Mouse (Mus musculus): ENCODE data around the gene Tent5c. TPM values are rescaled to one million over a fixed set of nuclear protein-coding genes. Genes with fewer than 3 reads are reported as not detected.
A peak's percentile ranks its signal among the peaks of the same experiment; 100 is the strongest.

Gene Tent5c
- polyA plus RNA-seq, 2 experiments = 44.1 to 73.8 TPM

DNA sequence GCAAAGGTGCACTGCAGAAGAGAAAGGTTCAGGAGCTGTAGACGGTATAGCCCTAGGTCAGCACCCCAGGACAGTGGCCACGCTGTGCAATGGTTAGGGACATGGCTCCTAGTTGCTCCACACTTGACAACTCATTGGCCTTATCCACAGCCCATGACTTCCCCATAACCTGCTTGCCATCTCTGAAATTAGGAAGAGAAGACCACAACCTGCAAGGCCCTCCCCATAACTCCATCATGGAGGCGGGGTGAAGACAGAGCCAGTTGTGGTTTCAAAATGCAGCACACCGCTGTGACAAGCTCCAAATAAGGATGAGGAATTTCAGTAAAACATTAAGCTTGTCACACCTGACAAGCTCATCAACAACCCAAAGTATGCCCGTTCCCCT lies 26.6 kb upstream of the Tent5c start:
- 59% methylated on average over 5 of the region's 5 CpGs for WGBS (ENCODE audit: insufficient replicate concordance)
- Histone ChIP-seq H3K27ac (no peak overlapping the region), H3K36me3 (replicated peaks; ENCODE audit: control insufficient read depth, insufficient read depth, low read depth) (no peaks in the 10 kb centered on the region), H3K9ac (replicated peaks) (no peak overlapping the region), H3K4me1 (replicated peaks; ENCODE audit: control insufficient read depth in 2 of 2, insufficient read depth in 2 of 2, low read length in 1 of 2) (no peaks in the 10 kb centered on the region), H3K4me2 (ENCODE audit: low read depth) (no peak overlapping the region), H3K27me3 (ENCODE audit: control insufficient read depth, insufficient read depth, low read length) (no peaks in the 10 kb centered on the region), H3K9me3 (ENCODE audit: control insufficient read depth, low read length) (no peaks in the 10 kb centered on the region), H3K4me3 (ENCODE audit: insufficient read depth in 1 of 2, low read depth in 2 of 2, low read length in 2 of 2) (no peak overlapping the region)
- DNase-seq (ENCODE audit: low read depth in 3 of 3, low spot score in 3 of 3) (no peak), ATAC-seq (ENCODE audit: insufficient read depth) (no peak)
- TF ChIP-seq CTCF (IDR thresholded peaks at IDR 0.05; ENCODE audit: low read depth) (no peak), EP300 (IDR thresholded peaks at IDR 0.05; ENCODE audit: low read depth) (no peak)

DNA sequence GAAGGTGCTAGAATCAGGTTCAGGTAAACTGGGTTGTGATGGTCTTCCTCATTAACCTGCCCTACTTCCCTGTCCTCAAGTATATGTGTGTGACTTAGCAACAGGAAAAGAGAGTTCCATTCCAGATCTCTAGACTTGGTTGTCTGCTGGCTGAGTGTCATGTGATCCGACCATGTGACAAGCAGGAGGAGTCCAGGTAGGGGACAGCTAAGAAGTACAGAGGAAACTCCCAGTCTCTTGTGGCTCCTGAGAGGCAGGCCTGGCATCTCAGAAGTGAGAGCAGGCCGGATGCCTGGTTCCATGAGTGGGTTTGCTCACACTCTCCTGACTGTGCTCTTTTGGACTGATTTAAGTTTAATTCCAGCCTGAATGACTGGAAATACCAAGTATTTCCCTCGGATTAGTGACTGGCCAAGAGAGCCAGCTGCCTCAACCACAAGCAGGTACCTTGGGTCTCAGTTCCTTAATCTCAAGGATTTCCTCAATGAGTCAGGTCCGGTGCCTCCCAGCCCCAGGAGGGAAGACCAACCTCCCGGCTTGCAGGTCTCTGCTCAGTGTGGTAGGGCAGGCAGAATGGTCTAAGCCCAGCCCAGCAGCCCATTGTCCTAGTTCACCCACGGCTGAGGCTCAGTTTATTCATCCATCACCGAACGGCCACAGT lies 26.1 kb upstream of the Tent5c start:
- no peaks in the 10 kb centered on the region for H3K9me3 ChIP-seq (ENCODE audit: control insufficient read depth, low read length)
- DNase-seq (ENCODE audit: low read depth in 3 of 3, low spot score in 3 of 3) (no peak), ATAC-seq (ENCODE audit: insufficient read depth) (no peak)
- H3K36me3 ChIP-seq (replicated peaks; ENCODE audit: control insufficient read depth, insufficient read depth, low read depth) = no peaks in the 10 kb centered on the region
- no peak overlapping the region for H3K4me3 ChIP-seq (ENCODE audit: insufficient read depth in 1 of 2, low read depth in 2 of 2, low read length in 2 of 2)
- no peak overlapping the region for H3K9ac ChIP-seq (replicated peaks)
- no peaks in the 10 kb centered on the region for H3K27me3 ChIP-seq (ENCODE audit: control insufficient read depth, insufficient read depth, low read length)
- 50% methylated on average over 8 of the region's 8 CpGs for WGBS (ENCODE audit: insufficient replicate concordance)
- no peak overlapping the region for H3K27ac ChIP-seq
- no peak for TF ChIP-seq EP300 (IDR thresholded peaks at IDR 0.05; ENCODE audit: low read depth)
- TF ChIP-seq CTCF (IDR thresholded peaks at IDR 0.05; ENCODE audit: low read depth) = no peak
- H3K4me2 ChIP-seq (ENCODE audit: low read depth) = no peak overlapping the region
- H3K4me1 ChIP-seq (replicated peaks; ENCODE audit: control insufficient read depth in 2 of 2, insufficient read depth in 2 of 2, low read length in 1 of 2) = no peaks in the 10 kb centered on the region

DNA sequence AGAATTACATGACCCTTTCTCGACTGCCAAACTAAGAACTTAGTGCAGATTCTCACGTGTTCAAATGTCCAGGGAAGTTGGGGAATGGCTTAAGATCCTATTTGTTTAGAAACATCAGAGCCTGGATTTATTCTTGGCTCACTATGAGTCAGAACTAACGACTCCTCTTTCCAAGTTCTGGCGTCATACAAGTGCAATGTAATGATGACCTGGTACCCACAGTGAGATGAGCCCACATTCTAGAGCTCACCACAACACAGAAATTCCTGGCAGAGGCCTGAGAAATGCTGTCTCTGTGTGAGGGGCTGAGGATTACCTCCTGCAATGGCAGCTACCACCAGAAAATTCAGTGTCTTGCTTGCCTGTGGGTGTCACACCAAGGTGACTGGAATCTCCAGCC lies 18.1 kb upstream of the Tent5c start:
- TF ChIP-seq EP300 (IDR thresholded peaks at IDR 0.05; ENCODE audit: low read depth) = no peak
- TF ChIP-seq CTCF (IDR thresholded peaks at IDR 0.05; ENCODE audit: low read depth) = no peak
- WGBS (ENCODE audit: insufficient replicate concordance) = 66% methylated on average over 4 of the region's 4 CpGs
- Histone ChIP-seq H3K4me3 (ENCODE audit: insufficient read depth in 1 of 2, low read depth in 2 of 2, low read length in 2 of 2) (no peak overlapping the region), H3K4me2 (ENCODE audit: low read depth) (no peak overlapping the region), H3K27ac (no peak overlapping the region), H3K27me3 (ENCODE audit: control insufficient read depth, insufficient read depth, low read length) (no peaks in the 10 kb centered on the region), H3K9me3 (ENCODE audit: control insufficient read depth, low read length) (no peaks in the 10 kb centered on the region), H3K9ac (replicated peaks) (no peak overlapping the region), H3K4me1 (replicated peaks; ENCODE audit: control insufficient read depth in 2 of 2, insufficient read depth in 2 of 2, low read length in 1 of 2) (peaks cover 5% of the 10 kb centered on the region in 2 experiments; a peak in 2 of 4 replicates), H3K36me3 (replicated peaks; ENCODE audit: control insufficient read depth, insufficient read depth, low read depth) (no peaks in the 10 kb centered on the region)
- DNase-seq (ENCODE audit: low read depth in 3 of 3, low spot score in 3 of 3) (no peak), ATAC-seq (ENCODE audit: insufficient read depth) (no peak)

DNA sequence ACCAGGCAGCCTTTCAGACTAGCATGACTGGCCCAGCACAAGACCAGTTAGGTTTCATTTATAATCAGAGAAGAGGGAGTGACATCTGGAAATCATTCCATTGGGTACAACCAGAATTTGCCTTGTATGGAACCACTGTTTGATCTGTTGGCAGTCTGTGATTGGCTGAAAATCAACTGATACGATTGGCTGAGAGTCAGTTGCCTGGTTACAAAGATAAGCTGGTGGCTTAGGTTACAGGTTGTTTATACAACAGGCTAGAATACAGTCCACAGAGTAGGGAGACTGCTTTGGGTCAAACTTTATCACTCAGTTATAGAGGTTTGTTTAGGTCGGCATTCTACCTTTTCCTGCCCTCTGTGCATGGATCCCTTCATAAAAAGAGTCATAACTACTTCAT lies 17.6 kb upstream of the Tent5c start:
- Histone ChIP-seq H3K4me2 (ENCODE audit: low read depth) (no peak overlapping the region), H3K36me3 (replicated peaks; ENCODE audit: control insufficient read depth, insufficient read depth, low read depth) (no peaks in the 10 kb centered on the region), H3K27ac (no peak overlapping the region), H3K9ac (replicated peaks) (no peak overlapping the region), H3K4me3 (ENCODE audit: insufficient read depth in 1 of 2, low read depth in 2 of 2, low read length in 2 of 2) (no peak overlapping the region), H3K27me3 (ENCODE audit: control insufficient read depth, insufficient read depth, low read length) (no peaks in the 10 kb centered on the region), H3K4me1 (replicated peaks; ENCODE audit: control insufficient read depth in 2 of 2, insufficient read depth in 2 of 2, low read length in 1 of 2) (peaks cover 5% of the 10 kb centered on the region in 2 experiments; a peak in 2 of 4 replicates), H3K9me3 (ENCODE audit: control insufficient read depth, low read length) (no peaks in the 10 kb centered on the region)
- ATAC-seq (ENCODE audit: insufficient read depth) = peak; percentile 70
- TF ChIP-seq CTCF (IDR thresholded peaks at IDR 0.05; ENCODE audit: low read depth) = no peak
- TF ChIP-seq EP300 (IDR thresholded peaks at IDR 0.05; ENCODE audit: low read depth) = no peak
- DNase-seq (ENCODE audit: low read depth in 3 of 3, low spot score in 3 of 3) = peak in 2 of 3 experiments; percentile 24 to 59
- WGBS (ENCODE audit: insufficient replicate concordance) = 48% methylated on average over 2 of the region's 2 CpGs

DNA sequence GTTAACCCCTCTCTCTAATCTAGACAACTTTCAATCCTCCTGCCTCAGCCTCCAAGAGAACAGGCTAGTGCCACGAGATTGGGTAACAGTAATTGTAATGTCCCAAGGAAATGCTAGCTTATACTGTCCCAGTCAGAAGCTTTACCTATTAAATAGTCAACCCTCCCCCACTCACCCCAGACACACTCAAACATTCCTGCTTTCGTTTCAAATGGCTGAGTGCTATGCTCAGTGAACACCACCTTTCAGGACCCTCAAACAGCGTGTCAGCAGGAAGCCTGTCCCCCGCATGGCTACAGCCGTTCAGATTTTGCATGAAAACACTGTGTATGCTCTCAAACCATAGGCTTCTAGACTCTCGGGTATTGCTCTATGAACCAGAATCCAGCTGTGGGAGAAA lies 14.8 kb upstream of the Tent5c start:
- Histone ChIP-seq H3K9ac (replicated peaks) (no peak overlapping the region), H3K27ac (no peak overlapping the region), H3K4me3 (ENCODE audit: insufficient read depth in 1 of 2, low read depth in 2 of 2, low read length in 2 of 2) (no peak overlapping the region), H3K4me1 (replicated peaks; ENCODE audit: control insufficient read depth in 2 of 2, insufficient read depth in 2 of 2, low read length in 1 of 2) (peaks cover 5% of the 10 kb centered on the region in 2 experiments; a peak in 2 of 4 replicates), H3K36me3 (replicated peaks; ENCODE audit: control insufficient read depth, insufficient read depth, low read depth) (no peaks in the 10 kb centered on the region), H3K4me2 (ENCODE audit: low read depth) (no peak overlapping the region), H3K9me3 (ENCODE audit: control insufficient read depth, low read length) (no peaks in the 10 kb centered on the region), H3K27me3 (ENCODE audit: control insufficient read depth, insufficient read depth, low read length) (no peaks in the 10 kb centered on the region)
- 59% methylated on average over 6 of the region's 6 CpGs for WGBS (ENCODE audit: insufficient replicate concordance)
- no peak for ATAC-seq (ENCODE audit: insufficient read depth)
- no peak for DNase-seq (ENCODE audit: low read depth in 3 of 3, low spot score in 3 of 3)
- TF ChIP-seq EP300 (IDR thresholded peaks at IDR 0.05; ENCODE audit: low read depth) = no peak
- TF ChIP-seq CTCF (IDR thresholded peaks at IDR 0.05; ENCODE audit: low read depth) = no peak

Measured in liver, embryonic 14.5 days (tissue).